Mouse (Mus musculus) brain, embryonic 14.5 days (tissue): ENCODE results near the gene Mbd4.

Experiments used
- CTCF ChIP-seq: fragments of 200-500 bp; IDR thresholded peaks from 2 replicates; pipeline ENCODE4 v1.5.1; 2012; ENCODE audit warnings: inconsistent platforms, mild to moderate bottlenecking, moderate library complexity, borderline replicate concordance; ENCODE audit not compliant: insufficient read depth, insufficient read length; ENCODE audit errors: extremely low read depth
- POLR2A ChIP-seq: fragments of 200-500 bp; IDR thresholded peaks from 2 replicates; pipeline ENCODE4 v1.6.1; 2012; ENCODE audit warnings: mild to moderate bottlenecking, inconsistent platforms, borderline replicate concordance; ENCODE audit not compliant: poor library complexity, insufficient read depth, insufficient read length, severe bottlenecking; ENCODE audit errors: extremely low read depth

GRCm38 (mm10) chr6:115902545-115902944 lies 49.4 kb upstream of the Mbd4 start:
- TF ChIP-seq CTCF (no peak), POLR2A (no peak)
